Mouse (Mus musculus): ENCODE data around the gene Ipo5.

Ipo5 gene

DNA sequence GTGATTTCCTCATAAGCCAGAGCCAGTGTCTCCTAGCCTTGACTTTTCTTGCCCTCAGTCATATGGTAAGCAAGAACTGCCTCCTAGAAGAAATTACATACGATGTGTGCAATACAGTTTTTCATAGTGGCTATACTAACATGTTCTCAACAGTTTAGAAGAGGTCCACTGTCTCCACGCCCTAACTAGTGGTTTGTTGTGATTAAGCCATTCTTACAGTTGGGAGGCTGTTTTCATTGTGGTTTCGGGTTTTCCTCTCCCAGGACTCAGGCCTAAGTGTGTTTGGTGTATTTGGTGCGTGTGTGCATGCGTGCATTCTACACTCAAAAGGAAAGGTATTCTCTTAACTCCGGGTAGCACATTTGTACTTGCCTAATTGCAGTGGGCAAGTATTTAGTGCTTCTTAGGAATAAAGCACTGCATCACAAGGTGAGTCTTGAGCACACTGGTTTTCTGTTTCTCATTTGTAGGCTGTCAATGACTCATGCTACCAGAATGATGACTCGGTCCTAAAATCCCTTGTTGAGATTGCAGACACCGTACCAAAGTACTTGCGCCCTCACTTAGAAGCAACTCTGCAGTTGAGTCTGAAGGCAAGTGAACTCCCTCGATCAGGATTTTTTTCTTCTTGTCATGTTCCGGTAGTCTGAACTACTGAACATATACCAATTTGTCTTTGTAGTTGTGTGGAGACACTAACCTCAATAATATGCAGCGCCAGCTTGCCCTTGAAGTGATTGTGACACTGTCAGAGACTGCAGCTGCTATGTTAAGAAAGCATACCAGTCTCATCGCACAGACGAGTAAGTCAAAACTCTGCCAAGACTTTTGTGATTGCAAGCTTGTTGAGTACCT, 14.9 kb downstream of the Ipo5 start:
- DNase-seq: no peak

DNA sequence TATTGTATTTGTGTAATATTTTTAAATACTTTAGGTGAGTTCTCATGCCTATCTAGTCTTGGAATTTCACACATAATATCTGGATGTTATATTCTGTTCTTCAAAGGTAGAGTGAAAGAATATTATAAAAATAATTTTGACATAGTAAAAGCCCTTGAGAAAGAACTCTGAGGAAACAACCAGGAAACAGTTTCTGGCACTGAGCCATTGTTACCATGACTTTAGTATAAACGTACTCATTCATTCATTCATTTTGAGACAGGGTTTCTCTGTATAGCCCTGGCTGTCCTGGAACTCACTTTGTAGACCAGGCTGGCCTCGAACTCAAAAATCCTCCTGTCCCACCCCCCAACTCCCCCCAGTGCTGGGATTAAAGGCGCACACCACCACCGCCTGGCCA, 20.2 kb downstream of the Ipo5 start:
- DNase-seq: no peak

DNA sequence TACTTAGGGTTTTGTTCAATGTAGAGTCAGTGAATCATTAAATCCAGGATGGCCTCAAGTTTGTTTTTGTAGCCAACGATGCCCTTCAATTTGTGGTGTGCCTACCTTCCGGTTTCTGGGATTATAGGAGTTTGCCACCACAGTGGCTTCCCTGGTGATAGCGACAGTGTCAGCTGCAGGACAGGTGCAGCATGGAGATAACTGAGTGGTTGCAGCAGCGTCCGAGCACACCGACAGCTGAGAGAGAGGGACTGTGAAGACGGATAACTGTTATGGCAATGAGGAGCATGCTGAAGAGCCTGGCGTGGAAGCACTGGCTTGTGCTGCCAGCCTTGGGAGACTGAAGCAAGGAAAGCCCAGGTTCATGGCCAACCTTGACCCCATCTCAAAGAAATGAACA, 22.6 kb downstream of the Ipo5 start:
- DNase-seq: no peak

DNA sequence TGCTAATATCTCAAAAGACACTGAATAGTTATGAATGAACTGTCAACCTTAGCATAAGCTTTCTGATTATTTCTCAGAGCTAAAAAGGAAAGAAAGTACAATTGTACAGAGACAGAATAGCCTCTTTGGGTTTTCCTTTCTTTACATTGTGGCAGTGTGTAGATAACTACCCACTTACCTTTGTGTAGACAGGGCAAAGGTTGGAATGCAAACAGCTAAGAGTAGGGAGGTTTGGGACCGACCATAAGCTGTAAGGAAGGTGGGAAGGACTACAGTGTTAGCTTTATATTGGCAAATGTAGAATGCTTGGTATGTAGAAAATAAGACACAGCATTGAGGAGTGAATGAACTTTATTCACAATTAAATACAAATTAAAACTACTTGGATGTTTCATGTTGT, 26.1 kb downstream of the Ipo5 start:
- no peak for DNase-seq

DNA sequence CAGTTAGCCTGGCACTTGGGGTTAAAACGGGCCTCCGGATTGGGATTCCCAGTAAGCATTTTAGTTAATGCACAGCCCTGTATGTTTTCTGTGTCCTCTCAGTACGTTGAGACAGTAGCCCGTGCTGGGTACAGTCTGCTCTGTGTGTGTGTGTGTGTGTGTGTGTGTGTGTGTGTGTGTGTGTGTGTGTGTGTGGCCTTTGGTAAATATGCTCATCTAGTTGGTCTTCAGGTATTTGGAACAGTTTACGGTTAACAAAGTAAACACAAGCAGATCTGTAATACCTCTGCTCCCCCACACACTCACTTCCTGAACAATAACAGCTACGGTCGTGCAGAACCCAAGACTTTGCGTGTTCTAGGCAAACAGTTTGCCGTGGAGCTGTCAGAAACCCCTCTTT, 31.8 kb downstream of the Ipo5 start:
- DNase-seq: no peak

DNA sequence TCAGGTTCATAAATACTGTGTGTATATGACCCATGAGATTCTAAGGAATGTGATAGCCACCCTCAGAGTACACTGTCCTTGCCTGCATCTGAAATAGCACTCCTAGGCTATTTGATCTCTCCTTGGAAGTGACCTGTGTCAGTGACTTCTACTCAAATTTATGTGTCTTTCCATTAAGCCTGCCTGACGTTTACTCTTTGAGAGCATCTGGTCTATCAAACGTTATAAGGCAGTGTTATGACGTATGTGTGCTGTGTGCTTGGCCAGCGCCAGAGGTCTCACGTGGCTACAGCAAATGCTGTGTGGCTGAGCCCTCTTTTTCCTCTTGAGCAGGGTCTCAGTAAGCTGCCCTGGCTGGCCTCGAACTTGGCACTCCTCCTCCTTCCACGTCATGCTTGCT, 34.1 kb downstream of the Ipo5 start:
- no peak for DNase-seq

DNA sequence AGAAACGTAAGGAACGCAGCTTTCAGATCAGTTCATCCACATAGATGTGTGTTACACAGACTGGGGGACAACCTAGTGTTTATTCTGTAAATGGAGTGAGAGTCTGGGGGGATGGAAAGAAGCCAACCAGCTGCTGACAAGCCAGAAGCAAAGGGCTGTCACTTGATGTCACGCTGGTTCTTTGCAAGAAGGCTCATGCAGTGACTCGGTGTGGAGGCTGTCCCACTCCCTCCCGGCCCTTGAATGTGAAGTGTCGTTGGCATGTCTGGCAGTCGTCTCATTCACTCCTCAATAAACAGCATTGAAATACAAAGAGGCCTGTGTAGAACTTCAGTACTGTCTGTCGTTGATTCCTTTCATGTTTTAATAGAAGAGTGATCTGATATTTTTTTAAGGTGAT, 36.1 kb downstream of the Ipo5 start:
- DNase-seq: no peak

DNA sequence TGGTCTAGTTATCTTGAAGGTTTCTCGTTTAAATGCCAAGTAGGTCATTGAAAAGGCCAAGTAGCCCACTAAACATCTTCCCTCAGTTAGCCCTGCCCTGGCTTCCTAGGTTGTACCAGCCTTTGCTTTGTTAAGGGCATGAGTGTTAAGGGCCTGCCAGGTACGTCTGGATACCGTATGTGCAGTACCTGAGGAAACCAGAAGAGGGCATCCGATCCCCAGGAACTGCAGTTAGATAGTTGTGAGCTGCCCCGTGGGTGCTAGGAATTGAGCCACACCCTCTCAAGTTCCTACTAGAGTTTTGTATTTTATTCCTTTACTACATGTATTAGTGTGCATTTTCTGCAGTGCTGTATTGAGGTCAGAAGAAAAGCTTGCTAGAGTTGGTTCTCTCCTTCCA, 38.0 kb downstream of the Ipo5 start:
- no peak for DNase-seq

DNA sequence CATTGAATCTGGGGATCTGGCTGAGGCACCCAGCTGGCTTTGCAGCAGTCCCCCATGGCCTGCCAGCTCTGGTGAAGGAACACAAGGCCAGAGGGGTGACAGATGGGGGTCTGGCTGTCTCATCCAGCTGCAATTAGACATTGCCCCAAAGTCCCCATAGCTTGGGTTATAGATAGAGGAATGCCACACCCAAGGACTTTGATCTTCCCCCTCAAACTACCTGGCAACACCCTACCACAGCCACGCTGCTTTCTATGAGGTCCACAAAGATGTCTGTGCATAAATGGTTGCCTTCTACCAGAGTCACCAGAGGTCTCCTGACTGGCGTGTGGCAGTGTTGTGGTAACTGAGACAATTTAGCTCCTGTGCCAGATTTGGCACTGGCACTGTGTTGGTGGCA, 39.0 kb downstream of the Ipo5 start:
- no peak for DNase-seq

DNA sequence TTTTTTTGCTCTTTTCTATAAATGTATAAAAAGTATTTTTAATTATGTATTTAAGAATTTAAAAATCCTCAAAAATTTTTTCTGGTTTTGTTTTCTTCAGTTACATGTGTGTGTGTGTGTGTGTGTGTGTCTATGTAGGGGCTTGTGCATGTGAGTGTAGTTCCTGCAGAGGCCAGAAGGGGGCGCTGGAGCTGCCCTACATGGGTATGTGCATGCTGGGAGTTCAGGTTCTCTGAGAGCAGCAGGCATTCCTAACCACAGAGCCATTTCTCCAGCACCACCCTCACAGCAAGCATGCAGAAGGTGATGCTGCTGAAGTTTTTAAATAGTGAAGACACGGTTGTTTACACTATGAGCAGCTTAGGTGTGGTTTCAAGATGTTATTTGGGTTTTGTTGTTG, 41.4 kb downstream of the Ipo5 start:
- DNase-seq: no peak

DNA sequence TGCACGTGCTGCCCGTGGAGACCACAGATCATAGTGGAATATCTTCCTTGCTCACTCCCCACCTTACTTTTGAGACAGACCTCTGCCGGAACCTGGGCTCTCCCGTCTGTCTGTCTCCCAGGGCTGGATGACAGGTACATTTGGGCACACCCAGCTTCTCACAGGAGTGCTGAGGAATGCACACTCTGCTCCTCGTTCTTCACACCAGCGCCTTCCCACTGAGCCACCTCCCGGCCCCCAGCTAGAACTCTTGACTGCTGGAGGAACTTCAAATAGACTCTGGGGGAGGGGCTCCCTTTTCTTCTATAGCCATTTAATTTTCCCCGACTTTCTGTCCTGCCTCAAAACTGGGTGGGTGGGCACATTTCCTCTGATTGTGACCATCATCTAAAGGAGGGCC, 49.5 kb downstream of the Ipo5 start:
- DNase-seq: no peak

DNA sequence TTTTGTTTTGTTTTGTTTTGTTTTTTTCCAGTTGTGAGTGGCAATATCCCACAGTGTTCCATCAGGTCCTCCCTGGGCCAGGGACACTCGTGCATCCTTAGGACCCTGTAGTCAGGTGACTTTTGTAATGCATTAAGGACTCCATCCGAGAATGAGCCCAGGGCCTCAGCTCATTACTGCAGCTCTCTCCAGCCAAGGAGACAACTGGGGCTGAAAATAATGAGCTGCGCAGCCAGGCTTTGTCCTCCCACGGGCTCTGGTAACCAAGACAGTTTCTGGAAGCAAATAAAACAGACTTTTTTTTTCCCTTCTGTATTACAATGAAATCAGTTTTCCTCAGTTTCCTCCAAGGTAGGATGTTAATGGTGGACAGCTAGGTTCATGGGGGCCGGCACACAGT, 50.0 kb downstream of the Ipo5 start:
- DNase-seq: no peak

DNA sequence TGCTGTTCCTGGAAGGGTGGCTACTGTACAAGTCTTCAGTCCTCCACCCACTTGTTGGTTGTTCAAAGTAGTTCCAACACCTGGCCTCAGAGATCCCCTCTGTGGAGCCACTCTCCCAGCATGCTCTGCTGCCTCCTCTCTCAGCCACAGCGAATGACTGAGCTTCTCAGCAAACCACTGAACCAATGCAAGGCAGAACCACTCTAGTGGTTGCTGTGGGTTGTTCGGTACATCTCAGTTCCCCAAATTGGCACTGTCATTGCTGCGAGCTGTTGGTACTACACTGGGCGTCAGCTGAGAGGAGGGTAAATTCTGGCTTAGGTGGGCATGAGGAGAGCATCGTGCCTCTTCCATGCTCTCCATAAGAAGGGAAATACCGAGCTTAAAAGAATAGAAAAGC, 56.0 kb downstream of the Ipo5 start:
- DNase-seq: no peak

DNA sequence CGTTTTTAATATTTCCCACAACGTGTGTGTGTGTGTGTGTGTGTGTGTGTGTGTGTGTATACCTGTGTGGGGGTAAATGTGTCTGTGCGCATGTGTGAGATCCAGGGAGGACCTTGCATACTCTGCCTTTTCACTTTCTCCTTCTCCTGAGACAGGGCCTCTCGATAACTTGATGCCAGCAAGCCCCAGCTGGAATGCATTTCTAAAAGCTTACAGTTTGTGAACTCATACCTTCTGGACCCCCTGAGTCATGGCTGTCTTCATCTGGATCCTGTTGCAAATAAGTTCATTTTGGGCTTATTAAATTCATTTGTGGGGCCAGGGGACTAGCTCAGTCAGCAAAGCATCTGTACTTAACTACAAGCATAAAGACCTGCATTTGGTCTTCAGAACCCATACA, 57.7 kb downstream of the Ipo5 start:
- DNase-seq: no peak

DNA sequence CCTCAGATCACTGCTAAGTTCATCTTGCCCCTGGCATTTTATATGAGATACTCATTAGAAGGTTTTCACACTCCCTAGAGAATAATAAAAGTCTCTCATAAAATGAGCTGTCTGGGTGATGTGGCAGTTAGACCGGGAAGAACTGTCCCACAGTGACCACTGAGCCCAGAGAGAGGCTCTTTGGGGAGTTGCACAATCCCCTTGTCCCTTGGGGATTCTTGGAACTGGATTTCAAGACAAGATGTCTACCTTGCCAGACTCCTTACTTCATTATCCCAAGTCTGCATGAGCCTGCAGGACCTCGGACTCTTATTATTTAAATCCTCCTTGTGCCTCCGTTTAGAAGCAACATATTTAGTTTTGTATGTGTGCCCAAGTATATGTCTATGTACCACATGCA, 58.6 kb downstream of the Ipo5 start:
- DNase-seq: no peak

DNA sequence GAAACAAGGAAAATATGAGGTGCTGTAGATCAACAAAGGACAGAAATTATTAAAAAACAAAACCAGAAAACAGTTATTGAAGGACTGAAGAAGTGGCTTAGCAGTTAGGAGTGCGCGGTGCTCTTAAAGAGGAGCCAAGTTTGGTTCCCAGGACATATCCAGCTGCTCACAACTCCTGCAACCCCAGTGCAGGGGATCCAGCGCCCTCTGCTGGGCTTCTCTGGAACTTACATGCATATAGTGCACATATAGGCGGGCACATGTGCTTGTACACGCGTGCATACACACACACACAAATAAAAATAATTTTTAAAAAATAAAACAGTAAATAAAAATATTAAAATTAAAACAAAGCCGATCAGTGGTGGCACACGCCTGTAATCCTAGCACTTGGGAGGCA, 59.6 kb downstream of the Ipo5 start:
- DNase-seq: no peak

DNA sequence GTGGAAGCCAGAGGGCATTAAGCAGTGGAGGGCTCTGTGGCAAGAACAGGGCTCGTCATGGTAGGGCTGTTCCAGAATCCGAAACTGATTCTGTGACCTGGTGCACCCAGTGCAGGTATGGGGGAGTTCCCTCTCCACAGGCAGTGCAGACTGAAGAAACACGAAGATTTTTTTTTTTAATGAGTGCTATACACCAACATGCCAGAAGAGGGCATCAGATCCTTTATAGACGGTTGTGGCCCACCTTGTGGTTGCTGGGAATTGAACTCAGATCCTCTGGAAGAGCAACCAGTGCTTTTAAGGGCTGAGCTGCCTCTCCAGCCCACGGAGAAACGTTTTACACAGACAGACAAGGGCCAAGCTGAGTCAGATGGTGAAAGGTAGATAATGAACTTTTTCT, 60.3 kb downstream of the Ipo5 start:
- no peak for DNase-seq

DNA sequence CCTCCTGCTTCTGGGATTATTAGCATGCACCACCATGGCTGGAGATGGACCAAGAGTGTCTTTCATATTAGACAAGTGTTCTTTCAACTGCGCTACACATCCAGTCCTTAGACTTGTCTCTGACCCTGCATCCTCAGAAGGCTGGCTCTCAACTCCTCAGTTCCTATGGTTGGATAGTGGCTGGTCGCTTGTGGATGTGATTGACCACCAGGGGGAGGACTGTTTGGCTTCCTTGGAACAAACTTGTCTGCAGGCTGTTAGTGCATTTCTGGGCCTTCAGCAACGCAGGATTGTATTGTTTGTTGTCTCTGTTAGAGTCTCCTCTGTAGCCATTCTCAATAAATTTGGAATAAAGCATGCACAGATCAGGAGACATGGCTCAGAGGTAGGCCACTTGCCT, 68.5 kb downstream of the Ipo5 start:
- DNase-seq: peak; percentile 23

DNA sequence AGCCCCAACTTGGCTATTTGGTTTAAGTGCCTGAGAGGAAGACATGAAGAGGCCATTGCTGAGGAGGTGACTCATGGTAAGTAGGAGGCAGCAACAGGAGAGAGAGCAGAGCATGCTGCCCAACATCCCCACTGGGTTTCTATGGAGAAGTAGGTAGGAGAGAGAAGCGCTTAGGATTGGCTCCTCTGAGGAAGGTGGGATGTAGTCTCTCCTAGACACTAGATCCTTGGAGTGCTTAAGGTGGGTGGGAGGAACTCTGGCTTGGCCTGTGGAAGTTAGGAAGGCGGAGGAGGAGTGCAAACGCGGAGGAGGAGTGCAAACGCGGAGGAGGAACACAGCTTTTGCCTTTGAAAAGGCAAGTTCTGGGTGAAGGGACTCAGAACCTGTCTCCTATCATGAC, 78.1 kb downstream of the Ipo5 start:
- no peak for DNase-seq

Data from cerebellum, adult 9-10 months (tissue).